Mouse (Mus musculus) midbrain, embryonic 10.5 days (tissue): Measurements from ENCODE around the gene Ak1. TPM values are rescaled to one million over a fixed set of nuclear protein-coding genes. Genes with fewer than 3 reads are reported as not detected.

ENCODE experiments used
- DNase-seq: peaks from one replicate; pipeline ENCODE4 v3.0.0-alpha.2; 2017; ENCODE audit warnings: low spot score
- H3K27ac ChIP-seq: fragments of 300-500 bp; sonication (generic); replicated peaks from 2 replicates; pipeline ENCODE4 v1.5.1; 2016; ENCODE audit warnings: mild to moderate bottlenecking
- H3K27me3 ChIP-seq: fragments of 300-500 bp; sonication (generic); 2 replicates; pipeline ENCODE4 v1.6.1; 2016; ENCODE audit warnings: low read depth, mild to moderate bottlenecking; ENCODE audit not compliant: poor library complexity, severe bottlenecking
- H3K36me3 ChIP-seq: fragments of 300-500 bp; sonication (generic); 2 replicates; pipeline ENCODE4 v1.6.1; 2016; ENCODE audit warnings: mild to moderate bottlenecking, moderate library complexity
- H3K4me1 ChIP-seq: fragments of 300-500 bp; sonication (generic); 2 replicates; pipeline ENCODE4 v1.6.1; 2016
- H3K4me3 ChIP-seq: fragments of 300-500 bp; sonication (generic); 2 replicates; pipeline ENCODE4 v1.5.1; 2016; ENCODE audit warnings: mild to moderate bottlenecking, moderate library complexity
- H3K9me3 ChIP-seq: fragments of 300-500 bp; sonication (generic); replicated peaks from 2 replicates; pipeline ENCODE4 v1.6.1; 2016; ENCODE audit warnings: mild to moderate bottlenecking
- WGBS: fragments of 180-500 bp; shearing (Covaris S2); methylation state at CpG from one replicate; pipeline ENCODE4 v1.1.7; 2016; 5-methylcytosine and 5-hydroxymethylcytosine counted together
- polyA plus RNA-seq: library from polyadenylated mRNA; unstranded; fragments of >200 nt; fragmentation: Nextera tagmentation; extraction: Ambion mirVana; gene quantifications from 2 replicates; pipeline ENCODE4 v1.2.1, GENCODE M21; 2016

The Ak1 gene
- polyA plus RNA-seq, 1 experiment from 2014 or later, result 26.4 TPM

DNA sequence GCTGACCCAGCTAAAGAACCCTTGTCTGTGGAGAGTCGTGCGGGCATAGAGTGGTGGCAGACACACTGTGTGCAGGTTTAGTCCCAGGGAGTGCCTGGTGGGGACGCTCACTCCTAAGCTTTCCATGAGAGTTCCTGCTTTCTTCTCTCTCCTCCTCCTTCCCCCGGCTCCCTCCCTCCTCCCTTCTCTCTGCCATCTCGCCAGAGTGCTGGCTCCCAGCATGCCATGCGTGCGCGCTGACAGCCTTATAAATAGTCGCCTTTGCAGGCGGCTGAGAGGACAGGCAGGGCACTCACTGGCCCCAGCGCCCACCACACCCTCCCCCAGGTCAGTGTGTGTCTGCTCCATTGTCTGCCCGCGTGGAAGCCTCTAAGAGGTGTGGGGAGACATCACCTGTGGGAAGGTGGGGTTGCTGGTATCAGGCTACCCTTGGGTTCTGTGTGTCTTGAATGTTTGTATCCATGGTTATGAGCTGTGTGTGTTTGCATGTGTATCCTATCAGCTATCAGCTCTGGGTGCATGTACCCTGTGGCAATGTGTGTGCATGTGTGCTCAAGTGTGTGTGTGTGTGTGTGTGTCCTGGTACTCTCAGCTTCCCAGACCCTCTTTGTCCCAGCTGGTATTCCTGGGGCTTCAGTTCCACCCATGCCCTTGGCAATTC is 3.8 kb downstream of the Ak1 start:
- peak overlapping the region; percentile 44 for H3K4me3 ChIP-seq
- no peaks in the 10 kb centered on the region for H3K9me3 ChIP-seq
- 3% methylated on average over 13 of the region's 13 CpGs for WGBS
- peak; percentile 74 for DNase-seq
- no peaks in the 10 kb centered on the region for H3K36me3 ChIP-seq
- H3K4me1 ChIP-seq, result peaks cover 74% of the 10 kb centered on the region
- H3K27ac ChIP-seq, result peak overlapping the region; percentile 87
- no peaks in the 10 kb centered on the region for H3K27me3 ChIP-seq

DNA sequence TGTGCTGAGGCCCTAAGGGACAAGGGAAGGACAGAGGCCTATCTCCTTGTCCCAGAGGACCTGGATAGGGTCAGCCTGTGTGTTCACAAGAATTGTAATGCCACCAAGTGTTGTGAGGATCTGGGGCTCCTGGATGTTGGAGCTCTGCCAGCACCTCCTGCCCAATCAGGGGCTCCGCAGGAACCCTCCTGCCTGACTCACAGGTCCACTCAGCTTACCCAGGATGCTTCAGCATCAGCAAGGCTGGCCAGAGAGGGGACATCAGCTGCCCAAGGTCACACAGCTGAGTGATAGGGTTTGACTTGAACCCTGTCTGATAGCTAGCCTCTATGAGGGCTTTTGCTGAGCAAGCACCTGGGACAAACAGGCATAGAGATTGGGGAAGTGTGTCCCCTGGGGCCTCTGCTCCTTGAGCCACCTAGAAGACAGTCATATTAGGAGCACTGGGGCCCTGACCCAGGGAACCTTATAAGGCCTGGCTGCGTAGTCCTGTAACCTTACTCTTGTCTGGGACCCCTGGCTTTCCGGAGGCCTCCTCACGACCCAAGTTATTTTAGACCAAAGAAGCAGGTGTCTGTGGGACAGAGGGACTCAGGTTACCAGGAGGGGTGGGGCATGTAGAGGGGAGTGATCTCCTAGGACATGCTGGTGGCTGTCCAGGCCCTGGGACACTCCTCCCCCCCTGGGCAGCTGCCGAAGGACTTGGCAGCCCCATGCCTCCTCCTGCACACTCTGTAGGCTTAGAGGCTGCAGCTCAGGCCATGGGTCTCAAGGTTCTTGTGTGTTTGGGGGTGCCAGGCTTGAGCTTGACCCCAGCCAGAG is 4.5 kb downstream of the Ak1 start:
- Histone ChIP-seq H3K36me3 (no peaks in the 10 kb centered on the region), H3K27me3 (no peaks in the 10 kb centered on the region), H3K9me3 (no peaks in the 10 kb centered on the region), H3K27ac (peak overlapping the region; percentile 87), H3K4me1 (peaks cover 74% of the 10 kb centered on the region), H3K4me3 (peak overlapping the region; percentile 44)
- DNase-seq, result no peak
- WGBS, result 58% methylated on average over 5 of the region's 5 CpGs

DNA sequence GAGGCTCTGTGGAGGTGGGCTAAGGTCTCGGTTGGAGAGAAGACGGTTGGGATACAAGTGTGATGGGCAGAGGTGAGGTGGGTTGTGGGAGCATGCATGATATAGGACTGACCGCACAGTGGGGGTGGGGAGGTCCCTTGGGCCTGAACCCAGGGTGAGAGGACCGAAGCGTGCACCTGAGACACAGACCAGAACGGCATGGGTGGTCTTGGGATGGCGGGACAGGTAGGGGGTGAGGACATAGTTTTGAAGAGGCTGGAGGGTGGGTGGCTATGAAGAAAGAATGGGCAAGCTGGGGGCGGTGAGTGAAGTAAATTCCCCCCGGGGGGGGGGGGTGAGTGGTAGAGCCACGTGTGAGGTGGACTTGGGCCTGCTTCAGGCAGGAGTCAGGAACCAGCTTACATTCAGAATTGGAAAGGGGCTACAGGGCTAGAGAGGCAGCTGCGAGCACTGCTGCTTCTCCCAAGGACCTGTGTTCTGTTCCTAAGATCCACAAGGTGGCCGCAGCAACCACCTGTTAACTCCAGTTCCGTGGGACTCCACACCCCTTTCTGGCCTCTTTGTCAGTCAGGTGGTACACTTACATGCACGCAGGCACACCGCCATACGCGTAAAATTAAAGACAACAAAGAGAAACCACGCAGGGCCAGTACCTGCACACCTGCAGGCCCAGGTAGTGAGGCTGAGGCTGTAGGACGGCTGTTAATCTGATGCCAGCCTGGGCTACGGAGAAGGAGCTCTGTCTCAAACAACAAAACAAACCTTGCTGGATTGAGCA is 5.9 kb downstream of the Ak1 start:
- Histone ChIP-seq H3K36me3 (no peaks in the 10 kb centered on the region), H3K4me3 (no peak overlapping the region), H3K27me3 (no peaks in the 10 kb centered on the region), H3K4me1 (peaks cover 77% of the 10 kb centered on the region), H3K9me3 (no peaks in the 10 kb centered on the region), H3K27ac (peak overlapping the region; percentile 85; the same call in 1 of the 2 replicates)
- 67% methylated on average over 20 of the region's 20 CpGs for WGBS
- no peak for DNase-seq

DNA sequence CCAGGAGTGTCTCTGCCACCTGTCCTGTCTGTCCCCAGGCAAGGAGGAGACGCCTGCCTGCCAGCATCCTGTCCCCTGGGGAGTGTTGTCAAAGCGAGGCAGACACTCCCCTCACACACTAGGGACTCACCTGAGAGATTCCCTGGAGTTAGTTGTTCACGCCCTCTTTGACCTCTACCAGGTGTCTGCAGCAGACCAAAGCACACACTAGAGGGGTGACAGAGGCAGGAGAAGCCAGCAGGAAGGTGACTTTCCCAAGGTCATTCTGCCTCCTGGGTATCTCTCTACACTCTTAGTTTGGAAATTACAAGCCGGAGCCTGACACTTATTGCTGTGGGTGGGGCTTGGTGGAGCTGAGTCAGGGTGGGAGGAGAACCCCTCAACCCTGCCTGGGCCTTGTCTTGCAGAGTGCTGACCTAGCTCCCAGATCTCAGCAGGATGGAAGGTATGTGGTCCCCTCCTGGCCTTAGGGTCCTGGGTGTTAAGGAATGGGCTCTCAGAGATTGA is 6.5 kb downstream of the Ak1 start:
- H3K9me3 ChIP-seq, result no peaks in the 10 kb centered on the region
- H3K27me3 ChIP-seq, result no peaks in the 10 kb centered on the region
- H3K27ac ChIP-seq, result peak overlapping the region; percentile 85
- H3K36me3 ChIP-seq, result no peaks in the 10 kb centered on the region
- H3K4me1 ChIP-seq, result peaks cover 77% of the 10 kb centered on the region
- H3K4me3 ChIP-seq, result no peak overlapping the region
- 62% methylated on average over 4 of the region's 4 CpGs for WGBS
- DNase-seq, result no peak

DNA sequence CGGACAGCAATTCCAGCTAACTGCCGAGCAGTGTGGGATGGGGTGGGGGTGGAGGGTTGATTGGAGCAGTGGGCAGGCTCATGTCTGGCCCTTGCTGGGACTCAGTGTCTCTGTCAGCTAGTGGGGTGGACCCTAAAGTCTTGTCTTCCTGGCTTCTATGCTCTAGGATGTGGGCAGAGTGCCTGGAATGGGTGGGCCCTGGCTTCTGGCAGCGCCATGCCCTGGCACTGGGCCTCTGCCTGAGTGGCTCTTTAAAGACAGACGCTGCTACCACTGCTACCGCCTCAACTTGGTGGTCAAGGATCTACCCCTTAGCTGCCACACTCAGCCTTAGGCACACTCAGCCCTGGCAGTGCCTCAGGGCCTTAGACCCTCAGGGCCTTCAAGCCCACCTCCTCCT is 7.2 kb downstream of the Ak1 start:
- H3K27ac ChIP-seq, result peak overlapping the region; percentile 85

DNA sequence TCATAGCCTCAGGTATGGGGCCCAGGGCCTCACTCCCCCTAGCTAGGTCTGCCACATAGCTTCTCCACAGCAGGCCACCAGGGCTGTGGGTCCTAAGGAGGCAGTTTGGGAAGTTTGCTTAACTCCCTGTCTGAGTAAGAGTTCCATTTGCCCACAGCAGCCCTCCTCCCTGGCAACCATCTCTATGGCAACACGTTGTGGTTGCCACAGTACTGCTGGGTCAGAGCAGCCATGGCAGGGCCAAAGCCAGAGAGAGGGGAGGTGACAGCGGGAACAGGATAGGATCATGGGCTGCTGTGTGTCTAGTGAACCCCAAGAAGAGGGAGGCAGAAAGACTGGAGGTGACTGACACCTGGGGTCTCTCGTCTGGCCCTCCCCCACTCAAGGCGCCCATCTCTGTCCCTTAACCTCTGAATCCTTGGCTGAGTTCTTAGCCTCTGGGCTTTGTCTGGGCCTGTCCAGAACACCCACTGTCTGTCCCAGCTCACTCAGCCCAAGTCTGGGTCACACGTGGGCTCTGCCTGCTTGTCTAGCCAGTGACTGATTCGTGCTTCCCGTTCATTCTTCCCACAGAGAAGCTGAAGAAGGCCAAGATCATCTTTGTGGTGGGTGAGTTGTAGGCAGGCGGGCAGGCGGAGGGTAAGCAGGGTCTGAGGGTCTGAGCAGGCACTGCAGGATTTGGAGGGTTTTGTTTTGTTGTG is 7.9 kb downstream of the Ak1 start:
- peak overlapping the region; percentile 85 for H3K27ac ChIP-seq
- peak; percentile 90 for DNase-seq
- peaks cover 4% of the 10 kb centered on the region; the same call in 1 of the 2 replicates for H3K36me3 ChIP-seq
- H3K27me3 ChIP-seq, result no peaks in the 10 kb centered on the region
- H3K9me3 ChIP-seq, result no peaks in the 10 kb centered on the region
- peak overlapping the region; percentile 41 for H3K4me3 ChIP-seq
- peaks cover 82% of the 10 kb centered on the region for H3K4me1 ChIP-seq
- 33% methylated on average over 9 of the region's 9 CpGs for WGBS

More for the DNA sequence above, 7.2 kb downstream of the Ak1 start:
- no peaks in the 10 kb centered on the region for H3K27me3 ChIP-seq
- WGBS, result 48% methylated on average over 5 of the region's 5 CpGs
- peak overlapping the region; percentile 41; the same call in 1 of the 2 replicates for H3K4me3 ChIP-seq
- H3K4me1 ChIP-seq, result peaks cover 78% of the 10 kb centered on the region
- no peak for DNase-seq
- peaks cover 3% of the 10 kb centered on the region; the same call in 1 of the 2 replicates for H3K36me3 ChIP-seq
- no peaks in the 10 kb centered on the region for H3K9me3 ChIP-seq

DNA sequence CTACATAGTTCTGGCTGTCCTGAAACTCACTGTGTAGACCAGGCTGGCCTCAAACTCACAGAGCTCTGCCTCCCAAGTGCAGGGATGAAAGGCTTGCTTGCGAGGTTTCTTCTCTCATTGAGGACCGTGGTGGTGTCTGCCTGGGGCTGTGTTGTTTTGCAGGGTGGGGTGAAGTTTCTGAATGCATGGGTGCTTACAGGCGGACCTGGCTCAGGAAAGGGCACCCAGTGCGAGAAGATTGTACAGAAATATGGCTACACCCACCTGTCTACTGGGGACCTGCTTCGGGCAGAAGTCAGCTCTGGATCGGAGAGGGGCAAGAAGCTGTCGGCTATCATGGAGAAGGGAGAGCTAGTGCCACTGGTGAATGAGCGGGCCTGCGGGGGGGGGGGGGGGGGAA is 8.5 kb downstream of the Ak1 start:
- Histone ChIP-seq H3K9me3 (no peaks in the 10 kb centered on the region), H3K4me1 (peaks cover 82% of the 10 kb centered on the region), H3K27ac (peak overlapping the region; percentile 85), H3K36me3 (peaks cover 4% of the 10 kb centered on the region; the same call in 1 of the 2 replicates), H3K4me3 (peak overlapping the region; percentile 41), H3K27me3 (no peaks in the 10 kb centered on the region)
- no peak for DNase-seq
- 70% methylated on average over 7 of the region's 9 CpGs for WGBS

DNA sequence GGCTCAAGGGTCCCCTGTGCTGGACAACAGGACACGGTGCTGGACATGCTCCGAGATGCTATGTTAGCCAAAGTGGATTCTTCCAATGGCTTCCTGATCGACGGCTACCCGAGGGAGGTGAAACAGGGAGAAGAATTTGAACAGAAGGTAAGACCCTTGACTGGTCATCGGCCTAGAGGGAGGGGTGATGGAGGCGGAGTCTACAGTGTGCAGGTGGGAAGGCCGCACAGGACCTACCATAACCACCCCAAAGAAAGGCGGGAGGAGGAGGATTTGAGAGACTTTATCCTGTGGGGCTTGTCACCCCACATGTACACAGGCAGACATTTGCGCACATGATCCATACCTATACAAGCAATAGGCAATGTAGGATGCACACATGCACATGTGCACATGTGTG is 9.5 kb downstream of the Ak1 start:
- Histone ChIP-seq H3K36me3 (peaks cover 4% of the 10 kb centered on the region; the same call in 1 of the 2 replicates), H3K4me1 (peaks cover 72% of the 10 kb centered on the region), H3K4me3 (no peak overlapping the region), H3K27me3 (no peaks in the 10 kb centered on the region), H3K9me3 (no peaks in the 10 kb centered on the region), H3K27ac (peak overlapping the region; percentile 58)
- DNase-seq, result no peak
- 92% methylated on average over 10 of the region's 10 CpGs for WGBS

DNA sequence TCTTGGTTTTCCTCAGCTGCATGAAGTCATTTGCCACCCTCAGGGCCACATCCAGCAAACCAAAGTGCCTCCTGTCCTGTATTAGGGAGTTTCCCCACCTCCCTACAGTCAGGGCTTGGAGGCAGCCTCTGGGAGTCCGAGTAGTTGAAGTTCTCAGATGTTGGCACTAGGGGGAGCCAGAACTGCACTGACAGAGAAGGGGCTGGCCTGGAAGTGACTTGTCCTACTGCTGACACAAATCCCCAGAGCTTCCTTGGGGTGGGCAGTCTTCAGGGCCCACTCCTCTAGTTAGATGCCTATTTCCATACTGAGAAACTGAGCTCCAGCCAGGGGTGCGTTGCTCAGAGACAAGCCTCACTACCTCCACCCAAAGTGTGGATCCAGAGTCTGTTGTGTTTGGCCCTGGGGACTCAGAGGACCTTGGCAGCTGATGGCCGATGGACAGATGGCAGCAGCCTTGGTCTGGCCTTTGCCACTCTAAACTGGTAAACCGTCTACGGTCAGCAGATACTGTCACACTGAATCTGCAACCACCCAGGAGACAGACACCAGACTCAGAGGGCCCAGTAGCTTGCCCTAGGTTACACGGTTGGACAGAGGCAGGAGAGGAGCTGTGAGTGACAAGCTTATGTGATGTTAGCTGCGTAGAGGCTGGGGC is 10.3 kb downstream of the Ak1 start:
- H3K36me3 ChIP-seq, result peaks cover 4% of the 10 kb centered on the region; the same call in 1 of the 2 replicates
- H3K4me1 ChIP-seq, result peaks cover 64% of the 10 kb centered on the region
- 61% methylated on average over 7 of the region's 7 CpGs for WGBS
- H3K27me3 ChIP-seq, result no peaks in the 10 kb centered on the region
- no peak overlapping the region for H3K4me3 ChIP-seq
- DNase-seq, result peak; percentile 80
- peak overlapping the region; percentile 50 for H3K27ac ChIP-seq
- H3K9me3 ChIP-seq, result no peaks in the 10 kb centered on the region

DNA sequence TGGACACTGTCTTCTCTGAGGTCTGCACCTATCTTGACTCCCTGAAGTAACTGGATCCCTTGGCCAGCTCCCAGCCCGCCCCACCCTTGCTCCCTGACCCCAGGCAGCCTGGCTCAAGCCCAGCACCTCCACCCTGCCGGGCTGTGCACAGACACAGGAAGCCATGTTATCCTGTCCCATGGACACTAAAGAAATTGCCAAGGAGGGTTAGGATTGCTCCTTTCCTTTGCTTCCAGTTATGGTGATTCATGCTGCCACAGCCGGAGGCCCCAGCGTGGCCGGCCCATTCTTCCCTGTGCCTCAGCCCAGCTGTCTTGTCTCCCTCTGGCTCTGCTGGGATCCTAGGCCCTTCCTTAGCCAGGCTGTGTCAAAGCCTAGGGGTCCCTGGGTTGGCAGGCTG is 12.1 kb downstream of the Ak1 start:
- peaks cover 56% of the 10 kb centered on the region for H3K4me1 ChIP-seq

DNA sequence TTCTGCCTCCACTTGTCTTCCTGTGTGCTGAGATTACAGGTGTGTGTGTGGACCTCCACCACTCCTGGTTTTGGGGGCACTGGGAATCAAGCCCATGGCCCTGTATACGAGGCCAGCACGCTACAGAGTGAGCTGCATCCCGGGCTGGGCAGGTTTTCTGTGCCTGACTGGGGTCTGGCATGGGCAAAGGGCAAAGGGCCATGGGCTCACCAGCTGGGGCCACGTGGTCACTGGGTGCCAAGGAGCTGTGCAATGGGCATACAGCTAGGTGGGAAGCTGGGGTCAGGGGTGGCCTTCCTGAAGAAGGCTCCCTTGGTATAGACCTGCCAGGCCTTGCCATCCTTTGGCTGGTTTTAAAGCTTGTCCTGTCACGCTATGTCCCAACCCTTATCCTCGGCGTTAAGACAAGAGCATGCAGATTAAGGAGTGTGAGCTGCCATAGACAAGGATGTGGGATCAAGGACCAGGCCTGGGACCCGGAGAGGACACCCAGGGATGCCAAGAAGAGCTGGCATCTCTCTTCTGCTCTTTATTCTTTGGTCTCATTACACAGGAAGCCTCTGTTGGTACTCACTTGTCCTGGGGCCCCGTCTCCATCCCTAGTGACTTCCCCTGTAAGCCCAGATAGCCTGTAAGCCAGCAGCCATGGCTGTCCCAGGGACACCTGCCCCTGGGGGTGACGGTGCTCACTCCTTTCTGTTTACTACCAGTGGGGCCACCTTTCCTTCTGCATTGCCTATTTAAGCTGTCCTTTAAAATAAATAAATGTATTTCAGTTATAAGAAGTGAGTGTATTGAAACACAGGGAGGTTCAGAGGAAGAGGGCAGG is 12.9 kb downstream of the Ak1 start:
- Histone ChIP-seq H3K4me1 (peaks cover 48% of the 10 kb centered on the region), H3K9me3 (no peaks in the 10 kb centered on the region), H3K27me3 (no peaks in the 10 kb centered on the region), H3K4me3 (no peak overlapping the region), H3K27ac (peak overlapping the region; percentile 19; the same call in 1 of the 2 replicates), H3K36me3 (peaks cover 4% of the 10 kb centered on the region; the same call in 1 of the 2 replicates)
- DNase-seq, result no peak
- WGBS, result 88% methylated on average over 10 of the region's 10 CpGs

More for the DNA sequence above, 12.1 kb downstream of the Ak1 start:
- H3K4me3 ChIP-seq, result no peak overlapping the region
- no peaks in the 10 kb centered on the region for H3K9me3 ChIP-seq
- peaks cover 4% of the 10 kb centered on the region; the same call in 1 of the 2 replicates for H3K36me3 ChIP-seq
- H3K27me3 ChIP-seq, result no peaks in the 10 kb centered on the region
- peak overlapping the region; percentile 39 for H3K27ac ChIP-seq
- 76% methylated on average over 5 of the region's 5 CpGs for WGBS
- DNase-seq, result no peak
